Mouse (Mus musculus) stomach, postnatal 0 days (tissue): ENCODE measurements around the gene Rac3. TPM values are rescaled to one million over a fixed set of nuclear protein-coding genes. Genes with fewer than 3 reads are reported as not detected.

ENCODE experiments used
- ATAC-seq: fragments of 200-750 bp; cut with Nextera tagmentation; 2 replicates; pipeline ENCODE4 v1.8.0; 2017; ENCODE audit not compliant: low FRiP score, low TSS enrichment
- DNase-seq: peaks from one replicate; pipeline ENCODE4 v3.0.0-alpha.2; 2016; ENCODE audit warnings: low spot score
- H3K27ac ChIP-seq: fragments of 300-500 bp; sonication (generic); replicated peaks from 2 replicates; pipeline ENCODE4 v1.5.1; 2014; ENCODE audit warnings: mild to moderate bottlenecking, control low read depth
- H3K27me3 ChIP-seq: fragments of 300-500 bp; sonication (generic); 2 replicates; pipeline ENCODE4 v1.6.1; 2014; ENCODE audit warnings: low read length; ENCODE audit not compliant: control insufficient read depth, insufficient read depth
- H3K36me3 ChIP-seq: fragments of 300-500 bp; sonication (generic); 2 replicates; pipeline ENCODE4 v1.6.1; 2014; ENCODE audit warnings: low read length, mixed read lengths; ENCODE audit not compliant: control insufficient read depth, insufficient read depth
- H3K4me1 ChIP-seq: fragments of 300-500 bp; sonication (generic); replicated peaks from 2 replicates; pipeline ENCODE4 v1.6.1; 2014; ENCODE audit warnings: antibody characterized with exemption; ENCODE audit not compliant: control insufficient read depth, insufficient read depth
- H3K4me2 ChIP-seq: fragments of 300-500 bp; sonication (generic); replicated peaks from 2 replicates; pipeline ENCODE4 v1.6.1; 2014; ENCODE audit warnings: low read depth, mild to moderate bottlenecking, control low read depth, moderate library complexity
- H3K4me3 ChIP-seq: fragments of 300-500 bp; sonication (generic); 2 replicates; pipeline ENCODE4 v1.5.1; 2014; ENCODE audit warnings: low read depth, low read length, control low read depth
- H3K9ac ChIP-seq: fragments of 300-500 bp; sonication (generic); 2 replicates; pipeline ENCODE4 v1.6.1; 2014; ENCODE audit warnings: mild to moderate bottlenecking, low read length, control low read depth, mixed read lengths
- H3K9me3 ChIP-seq: fragments of 300-500 bp; sonication (generic); 2 replicates; pipeline ENCODE4 v1.6.1; 2016; ENCODE audit warnings: low read length; ENCODE audit not compliant: control insufficient read depth
- CTCF ChIP-seq: IDR thresholded peaks from 2 replicates; pipeline ENCODE4 v1.5.1; 2016; ENCODE audit warnings: antibody characterized with exemption, low read depth, mild to moderate bottlenecking, moderate library complexity
- EP300 ChIP-seq: optimal IDR thresholded peaks from 2 replicates; pipeline ENCODE3; 2016; ENCODE audit warnings: antibody characterized with exemption
- WGBS: fragments of 180-500 bp; shearing (Covaris S2); extraction: QIAGEN DNeasy Blood & Tissue Kit; methylation state at CpG from one replicate; pipeline ENCODE4 v1.1.7; 2014; 5-methylcytosine and 5-hydroxymethylcytosine counted together
- polyA plus RNA-seq: library from polyadenylated mRNA; unstranded; fragments of >200 nt; fragmentation: Nextera tagmentation; extraction: Ambion mirVana; gene quantifications from 2 replicates; pipeline ENCODE4 v1.2.1, GENCODE M21; 2015

The Rac3 gene
- polyA plus RNA-seq, 1 experiment from 2014 or later: 21.9 TPM

GRCm38 (mm10) chr11:120689365-120689764 lies 31.9 kb upstream of the Rac3 start:
- no peak overlapping the region for H3K4me3 ChIP-seq
- TF ChIP-seq EP300: no peak
- no peak for TF ChIP-seq CTCF
- no peak overlapping the region for H3K9ac ChIP-seq
- ATAC-seq: no peak
- 75% methylated on average over 3 of the region's 3 CpGs for WGBS
- DNase-seq: no peak
- H3K27me3 ChIP-seq: no peaks in the 10 kb centered on the region
- no peak overlapping the region for H3K27ac ChIP-seq
- H3K9me3 ChIP-seq: no peaks in the 10 kb centered on the region
- H3K4me1 ChIP-seq: peaks cover 4% of the 10 kb centered on the region; the same call in 1 of the 2 replicates
- H3K4me2 ChIP-seq: no peak overlapping the region
- peaks cover 7% of the 10 kb centered on the region for H3K36me3 ChIP-seq

- no peaks in the 10 kb centered on the region for H3K9me3 ChIP-seq
- H3K4me3 ChIP-seq: no peak overlapping the region
- no peak for DNase-seq
- peaks cover 11% of the 10 kb centered on the region for H3K36me3 ChIP-seq
- no peaks in the 10 kb centered on the region for H3K27me3 ChIP-seq
- H3K9ac ChIP-seq: no peak overlapping the region
- ATAC-seq: no peak
- 80% methylated on average over 4 of the region's 4 CpGs for WGBS
- no peak for TF ChIP-seq EP300
- 0 out of 2 replicates have a peak, but pooled peaks have one; percentile 29 for TF ChIP-seq CTCF
- H3K4me1 ChIP-seq: no peaks in the 10 kb centered on the region
- H3K4me2 ChIP-seq: no peak overlapping the region
- H3K27ac ChIP-seq: no peak overlapping the region
Measured at GRCm38 (mm10) chr11:120692471-120693011, 28.7 kb upstream of the Rac3 start.

- ATAC-seq: no peak
- H3K4me1 ChIP-seq: no peaks in the 10 kb centered on the region
- H3K4me3 ChIP-seq: no peak overlapping the region
- TF ChIP-seq CTCF (no peak), EP300 (no peak)
- no peaks in the 10 kb centered on the region for H3K27me3 ChIP-seq
- H3K9ac ChIP-seq: no peak overlapping the region
- 90% methylated on average over 3 of the region's 3 CpGs for WGBS
- peaks cover 8% of the 10 kb centered on the region; the same call in 1 of the 2 replicates for H3K36me3 ChIP-seq
- no peaks in the 10 kb centered on the region for H3K9me3 ChIP-seq
- no peak overlapping the region for H3K27ac ChIP-seq
- DNase-seq: no peak
- H3K4me2 ChIP-seq: no peak overlapping the region
Measured at GRCm38 (mm10) chr11:120693461-120693860, 27.8 kb upstream of the Rac3 start.

- no peak overlapping the region for H3K9ac ChIP-seq
- peak overlapping the region; percentile 18; the same call in 1 of the 2 replicates for H3K27ac ChIP-seq
- H3K27me3 ChIP-seq: no peaks in the 10 kb centered on the region
- ATAC-seq (0 out of 2 replicates have a peak, but pooled peaks have one; percentile 31), DNase-seq (peak; percentile 24)
- H3K4me3 ChIP-seq: no peak overlapping the region
- H3K4me1 ChIP-seq: no peaks in the 10 kb centered on the region
- TF ChIP-seq EP300 (no peak), CTCF (no peak)
- no peaks in the 10 kb centered on the region for H3K9me3 ChIP-seq
- H3K36me3 ChIP-seq: 0 out of 2 replicates have a peak, but pooled peaks cover 4% of the 10 kb centered on the region
- no peak overlapping the region for H3K4me2 ChIP-seq
- 25% methylated on average over 4 of the region's 4 CpGs for WGBS
Measured at GRCm38 (mm10) chr11:120695184-120695583, 26.1 kb upstream of the Rac3 start.

GRCm38 (mm10) chr11:120695641-120696040 lies 25.6 kb upstream of the Rac3 start:
- TF ChIP-seq CTCF (no peak), EP300 (no peak)
- Histone ChIP-seq H3K27ac (peak overlapping the region; percentile 18; the same call in 1 of the 2 replicates), H3K9me3 (no peaks in the 10 kb centered on the region), H3K4me2 (no peak overlapping the region), H3K4me3 (no peak overlapping the region), H3K27me3 (no peaks in the 10 kb centered on the region), H3K9ac (no peak overlapping the region), H3K36me3 (0 out of 2 replicates have a peak, but pooled peaks cover 6% of the 10 kb centered on the region), H3K4me1 (no peaks in the 10 kb centered on the region)
- DNase-seq (peak; percentile 15), ATAC-seq (no peak)
- WGBS: 44% methylated on average over 12 of the region's 12 CpGs

- Histone ChIP-seq H3K36me3 (peaks cover 12% of the 10 kb centered on the region; the same call in 1 of the 2 replicates), H3K27ac (no peak overlapping the region), H3K4me3 (no peak overlapping the region), H3K9ac (no peak overlapping the region), H3K27me3 (no peaks in the 10 kb centered on the region), H3K4me2 (no peak overlapping the region), H3K4me1 (no peaks in the 10 kb centered on the region), H3K9me3 (no peaks in the 10 kb centered on the region)
- WGBS: 92% methylated on average over 6 of the region's 6 CpGs
- DNase-seq (peak; percentile 12), ATAC-seq (no peak)
- TF ChIP-seq CTCF (peak; percentile 56), EP300 (no peak)
Measured at GRCm38 (mm10) chr11:120696568-120696967, 24.7 kb upstream of the Rac3 start.
